Mouse (Mus musculus) MEL (cell line): ENCODE data around the gene Ruvbl2.

ENCODE experiments used
- CTCF ChIP-seq, 3 experiments: IDR thresholded peaks in 2 of 3; conservative IDR thresholded peaks in 1 of 3; 2 replicates each; pipeline ENCODE4 v1.5.1; 2011 to 2012; ENCODE audit warnings: low read length in 3 of 3, low read depth in 2 of 3, mild to moderate bottlenecking in 2 of 3, improper control_type of control experiment in 1 of 3, inconsistent platforms in 1 of 3, mixed read lengths in 1 of 3, moderate library complexity in 1 of 3; ENCODE audit not compliant: control insufficient read depth in 1 of 3, insufficient read depth in 1 of 3, poor library complexity in 1 of 3, severe bottlenecking in 1 of 3
- USF2 ChIP-seq, 2 experiments: IDR thresholded peaks; 2 replicates each; pipeline ENCODE4 v1.6.1; 2011 to 2012; ENCODE audit warnings: improper control_type of control experiment in 2 of 2, low read length in 2 of 2, borderline replicate concordance in 1 of 2, inconsistent platforms in 1 of 2, low read depth in 1 of 2, mild to moderate bottlenecking in 1 of 2; ENCODE audit not compliant: insufficient read depth in 1 of 2
- ZMIZ1 ChIP-seq: IDR thresholded peaks from 2 replicates; pipeline ENCODE4 v1.6.1; 2012; ENCODE audit warnings: low read depth, mild to moderate bottlenecking, inconsistent platforms, low read length, improper control_type of control experiment, moderate library complexity

GRCm38 (mm10) chr7:45470869-45471268 is 33.0 kb upstream of the Ruvbl2 start:
- TF ChIP-seq CTCF (IDR thresholded peaks at IDR 0.05 in 2 of 3, conservative IDR thresholded peaks at IDR 0.05 in 1 of 3; ENCODE audit: control insufficient read depth in 1 of 3, insufficient read depth in 1 of 3, low read depth in 2 of 3, low read length in 3 of 3, poor library complexity in 1 of 3, severe bottlenecking in 1 of 3), result peak; percentile 46 to 90 (median 82)
- no peak for TF ChIP-seq USF2 (IDR thresholded peaks at IDR 0.05; ENCODE audit: borderline replicate concordance in 1 of 2, insufficient read depth in 1 of 2, low read depth in 1 of 2, low read length in 2 of 2)
- no peak for TF ChIP-seq ZMIZ1
